ENCODE assay signal across 11 mouse cellular contexts in the genomic region with DNA sequence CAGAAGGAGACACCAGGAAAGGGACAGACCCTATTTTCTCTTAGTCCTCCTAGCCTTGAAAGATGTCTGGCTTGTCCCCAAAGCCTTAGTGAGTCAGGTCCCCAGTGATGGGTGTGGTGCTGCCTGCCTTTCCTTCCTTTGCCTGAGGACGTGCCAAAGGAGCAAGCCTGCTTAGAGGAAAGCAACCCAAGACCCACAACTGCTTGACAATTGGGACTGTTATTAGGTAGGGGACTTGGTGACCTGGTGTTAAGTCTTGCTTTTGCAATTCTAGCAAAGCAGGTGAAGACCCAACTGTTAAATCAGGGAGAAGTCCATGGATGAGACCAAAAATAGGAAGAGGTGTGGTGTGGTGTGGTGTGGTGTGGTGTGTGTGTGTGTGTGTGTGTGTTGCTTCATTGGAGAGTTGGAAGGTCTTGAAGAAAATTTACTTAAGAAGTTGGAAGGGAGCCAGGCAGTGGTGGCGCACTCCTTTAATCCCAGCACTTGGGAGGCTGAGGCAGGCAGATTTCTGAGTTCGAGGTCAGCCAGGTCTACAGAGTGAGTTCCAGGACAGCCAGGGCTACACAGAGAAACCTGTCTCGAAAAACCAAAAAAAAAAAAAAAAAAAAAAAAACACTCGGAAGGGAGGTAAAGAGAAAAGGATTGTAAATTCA. TPM values are rescaled to one million over a fixed set of nuclear protein-coding genes. Genes with fewer than 3 reads are reported as not detected.
DNase-seq lines count a peak whose midpoint lies in the region; ATAC-seq and TF ChIP-seq lines count a peak whose summit lies in the region.
"Had no signal": no experiment of that assay in that cellular context is flagged by ENCODE, and none has a peak within 500 bp of the region (broad histone marks: within the 10 kb centered on the region; RNA-seq: fewer than 3 reads in every experiment).

No protein-coding gene starts in this region.

- no peak for TF ChIP-seq CTCF in gastrocnemius, adult 2 months (IDR thresholded peaks at IDR 0.05)

- H3K4me2 ChIP-seq in forebrain, embryonic 11.5 days (ENCODE audit: low read depth, low read length, severe bottlenecking): no peak overlapping the region

- H3K4me1 ChIP-seq in brown adipose tissue, adult 24 weeks (ENCODE audit: control insufficient read depth, insufficient read depth, insufficient read length, low read length): peaks cover 5% of the 10 kb centered on the region; the same call in 1 of the 2 replicates
- peaks cover 6% of the 10 kb centered on the region; the same call in 1 of the 2 replicates for H3K4me1 ChIP-seq in forebrain, embryonic 11.5 days (replicated peaks; ENCODE audit: control insufficient read depth, insufficient read depth, low read length)

- ATAC-seq in forebrain, embryonic 11.5 days (replicated peaks; ENCODE audit: low FRiP score): no peak

- WGBS in forebrain, embryonic 11.5 days: 83% methylated on average over 5 of the region's 5 CpGs

- DNase-seq in gastrocnemius, adult 2 months: peak; percentile 72
- no peak for DNase-seq in gastrocnemius, postnatal 4 days (ENCODE audit: low spot score in 2 of 2)
- DNase-seq in 3134 (ENCODE audit: extremely low read depth, insufficient read length, low spot score): peak; percentile 71
- DNase-seq in heart, postnatal 25 days (ENCODE audit: low spot score): peak; percentile 59
- no peak for DNase-seq in forebrain, embryonic 11.5 days (ENCODE audit: low spot score)
- no peak for DNase-seq in urinary bladder, postnatal 4 days (ENCODE audit: low spot score in 2 of 2)
- no peak for DNase-seq in c-Kit-positive CD71-positive TER-119-positive erythroid progenitor cells, embryonic 14.5 days (ENCODE audit: low spot score)

- peak overlapping the region; percentile 100 for H3K27ac ChIP-seq in gastrocnemius, adult 2 months
- H3K27ac ChIP-seq in brown adipose tissue, adult 24 weeks (replicated peaks; ENCODE audit: low read depth, low read length): peak overlapping the region; percentile 74
- H3K27ac ChIP-seq in forebrain, embryonic 11.5 days (ENCODE audit: low read depth, low read length): no peak overlapping the region
- H3K27ac ChIP-seq: neural tube, embryonic 12.5 days had no signal

- H3K4me3 ChIP-seq in gastrocnemius, adult 2 months: no peak overlapping the region
- H3K4me3 ChIP-seq in brown adipose tissue, adult 24 weeks (ENCODE audit: insufficient read depth, low read depth, low read length): no peak overlapping the region
- H3K4me3 ChIP-seq in forebrain, embryonic 11.5 days (ENCODE audit: low read depth, low read length): no peak overlapping the region

- H3K9ac ChIP-seq in forebrain, embryonic 11.5 days (ENCODE audit: low read length): no peak overlapping the region
- H3K9ac ChIP-seq: neural tube, embryonic 12.5 days had no signal

- no peaks in the 10 kb centered on the region for H3K9me3 ChIP-seq in forebrain, embryonic 11.5 days (ENCODE audit: control insufficient read depth, low read length)
- H3K9me3 ChIP-seq: embryonic facial prominence, embryonic 10.5 days; midbrain, embryonic 10.5 days; neural tube, embryonic 12.5 days had no signal

- H3K36me3 ChIP-seq in forebrain, embryonic 11.5 days (ENCODE audit: control insufficient read depth, insufficient read depth, low read length): peaks cover 5% of the 10 kb centered on the region; the same call in 1 of the 2 replicates

- H3K27me3 ChIP-seq in forebrain, embryonic 11.5 days (ENCODE audit: control insufficient read depth, insufficient read depth, low read length): no peaks in the 10 kb centered on the region
- H3K27me3 ChIP-seq: neural tube, embryonic 12.5 days had no signal

- intact Hi-C loops in gastrocnemius, adult 2 months (cut with DNase I): loop anchor here (5.0 to 10.0 kb wide), 3 partner anchors 46 to 279 kb away; a partner anchor contains a TSS
- intact Hi-C loops in heart, postnatal 25 days (cut with DNase I): loop anchor here (2.0 to 10.0 kb wide), 3 partner anchors 126 to 269 kb away; no protein-coding TSS in a partner anchor

RNA-seq across cellular contexts. Expression of a gene that starts 1.0 kb away (rescaled TPM):
- 10 to 100 TPM; 42.4 to 49.5 TPM for total RNA-seq in gastrocnemius, adult 2 months (2021)
- total RNA-seq in gastrocnemius, postnatal 4 days (2021): 10 to 100 TPM; 47.4 to 49.3 TPM
- polyA plus RNA-seq in brown adipose tissue, adult 24 weeks (2012; ENCODE audit: insufficient read depth, insufficient read length, missing spikeins): 36.4 and 42.8 TPM in 2 replicates
- 10 to 100 TPM; 36.6 to 43.4 TPM for total RNA-seq in heart, postnatal 25 days (2021)
- 116 and 118 TPM in 2 replicates for polyA plus RNA-seq in forebrain, embryonic 11.5 days (2014; fragmentation: Nextera tagmentation; extraction: Ambion mirVana)

RNA-seq across cellular contexts. Expression of a gene that starts 30.4 kb away (rescaled TPM):
- total RNA-seq in gastrocnemius, adult 2 months (2021): 100 to 1,000 TPM; 190 to 208 TPM
- 100 to 1,000 TPM; 191 to 194 TPM for total RNA-seq in gastrocnemius, postnatal 4 days (2021)
- 83.2 and 94.8 TPM in 2 replicates for polyA plus RNA-seq in brown adipose tissue, adult 24 weeks (2012; ENCODE audit: insufficient read depth, insufficient read length, missing spikeins)
- 100 to 1,000 TPM; 180 to 195 TPM for total RNA-seq in heart, postnatal 25 days (2021)
- 144 and 146 TPM in 2 replicates for polyA plus RNA-seq in forebrain, embryonic 11.5 days (2014; fragmentation: Nextera tagmentation; extraction: Ambion mirVana)

RNA-seq across cellular contexts. Expression of a gene that starts 46.6 kb away (rescaled TPM):
- total RNA-seq in gastrocnemius, adult 2 months (2021): 1 to 10 TPM; 1.5 to 2.1 TPM
- total RNA-seq in gastrocnemius, postnatal 4 days (2021): 10 to 100 TPM; 21.1 to 24.9 TPM
- 11.0 and 14.8 TPM in 2 replicates for polyA plus RNA-seq in brown adipose tissue, adult 24 weeks (2012; ENCODE audit: insufficient read depth, insufficient read length, missing spikeins)
- 1 to 10 TPM; 7.8 to 8.8 TPM for total RNA-seq in heart, postnatal 25 days (2021)
- polyA plus RNA-seq in forebrain, embryonic 11.5 days (2014; fragmentation: Nextera tagmentation; extraction: Ambion mirVana): 8.9 and 10.1 TPM in 2 replicates

Comparison
In these comparisons a context has a peak if more than half of its experiments do, and no peak if none do; other contexts are left out.
1. DNase-seq: peak in gastrocnemius, adult 2 months (single experiment), 3134 (single experiment) and heart, postnatal 25 days (single experiment); none in gastrocnemius, postnatal 4 days (0 of 2), forebrain, embryonic 11.5 days (single experiment), urinary bladder, postnatal 4 days (0 of 2) and c-Kit-positive CD71-positive TER-119-positive erythroid progenitor cells, embryonic 14.5 days (single experiment).